Mouse (Mus musculus): ENCODE data around the gene Gpn3.
"Not testable (repeated sequence)": the region's sequence is repeated elsewhere in the genome, so short reads cannot be mapped to it uniquely, and the experiment has no call there.

Gene Gpn3

GRCm38 (mm10) chr5:122390671-122391070 lies 19.0 kb downstream of the Gpn3 start:
- no peak for DNase-seq (ENCODE audit: low spot score)

GRCm38 (mm10) chr5:122391178-122391785 lies 19.6 kb downstream of the Gpn3 start:
- no peak for DNase-seq (ENCODE audit: low spot score)

GRCm38 (mm10) chr5:122391786-122392180 lies 20.1 kb downstream of the Gpn3 start, which contains the start of gene Arpc3:
Arpc3 (plus strand) TSS chr5:122391878.
- peak; percentile 92 for DNase-seq (ENCODE audit: low spot score)

GRCm38 (mm10) chr5:122392227-122393004 lies 20.7 kb downstream of the Gpn3 start:
- no peak for DNase-seq (ENCODE audit: low spot score)

GRCm38 (mm10) chr5:122393887-122394286 lies 22.2 kb downstream of the Gpn3 start:
- DNase-seq (ENCODE audit: low spot score) = peak; percentile 76

- no peak for DNase-seq (ENCODE audit: low spot score)
Measured at GRCm38 (mm10) chr5:122396791-122397190, 25.1 kb downstream of the Gpn3 start.

- no peak for DNase-seq (ENCODE audit: low spot score)
Measured at GRCm38 (mm10) chr5:122397495-122397894, 25.8 kb downstream of the Gpn3 start.

GRCm38 (mm10) chr5:122399871-122400270 lies 28.2 kb downstream of the Gpn3 start:
- no peak for DNase-seq (ENCODE audit: low spot score)

GRCm38 (mm10) chr5:122400628-122401302 lies 29.1 kb downstream of the Gpn3 start:
- DNase-seq (ENCODE audit: low spot score) = peak; percentile 62

GRCm38 (mm10) chr5:122401303-122401640 lies 29.6 kb downstream of the Gpn3 start:
- DNase-seq (ENCODE audit: low spot score) = peak; percentile 74

- no peak for DNase-seq (ENCODE audit: low spot score)
Measured at GRCm38 (mm10) chr5:122402160-122402559, 30.5 kb downstream of the Gpn3 start.

GRCm38 (mm10) chr5:122402772-122403171 lies 31.1 kb downstream of the Gpn3 start:
- peak; percentile 61 for DNase-seq (ENCODE audit: low spot score)

GRCm38 (mm10) chr5:122403362-122403761 lies 31.7 kb downstream of the Gpn3 start:
- no peak for DNase-seq (ENCODE audit: low spot score)

- DNase-seq (ENCODE audit: low spot score) = no peak
Measured at GRCm38 (mm10) chr5:122405537-122405936, 33.9 kb downstream of the Gpn3 start.

- DNase-seq (ENCODE audit: low spot score) = no peak
Measured at GRCm38 (mm10) chr5:122409692-122410645, 38.3 kb downstream of the Gpn3 start.

GRCm38 (mm10) chr5:122411892-122412291 lies 40.2 kb downstream of the Gpn3 start:
- DNase-seq (ENCODE audit: low spot score) = no peak

- peak; percentile 37 for DNase-seq (ENCODE audit: low spot score)
Measured at GRCm38 (mm10) chr5:122412826-122413225, 41.1 kb downstream of the Gpn3 start.

- DNase-seq (ENCODE audit: low spot score) = no peak
Measured at GRCm38 (mm10) chr5:122414351-122414750, 42.7 kb downstream of the Gpn3 start.

GRCm38 (mm10) chr5:122415465-122415864 lies 43.8 kb downstream of the Gpn3 start:
- no peak for DNase-seq (ENCODE audit: low spot score)

- DNase-seq (ENCODE audit: low spot score) = not testable (repeated sequence)
Measured at GRCm38 (mm10) chr5:122420676-122421075, 49.0 kb downstream of the Gpn3 start.

GRCm38 (mm10) chr5:122421271-122422068 lies 49.8 kb downstream of the Gpn3 start, which contains the start of gene Anapc7:
Anapc7 (plus strand) TSS chr5:122421693.
- DNase-seq (ENCODE audit: low spot score) = no peak
